Comparison of ENCODE assay signal across 23 mouse cellular contexts in the genomic region with DNA sequence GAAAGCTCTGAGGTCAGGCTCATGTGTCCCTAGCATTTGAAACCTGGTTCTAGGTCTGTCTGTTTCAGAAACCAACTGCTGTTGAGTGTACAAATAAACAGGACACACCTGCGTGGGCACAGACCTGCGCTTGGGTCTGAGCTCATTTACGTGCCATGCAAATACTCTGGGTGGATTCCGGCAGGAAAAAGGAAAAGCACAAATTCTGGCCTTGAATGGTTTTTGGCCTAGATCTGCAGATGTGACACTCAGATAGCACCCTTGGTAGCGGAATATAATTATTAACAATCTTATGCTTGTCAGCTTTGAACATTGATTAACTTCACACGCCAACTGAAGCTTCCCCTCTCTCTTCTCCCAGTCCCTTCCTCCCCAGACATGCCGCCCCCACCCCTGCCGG. TPM values are rescaled to one million over a fixed set of nuclear protein-coding genes. Genes with fewer than 3 reads are reported as not detected.
DNase-seq lines count a peak whose midpoint lies in the region; ATAC-seq and TF ChIP-seq lines count a peak whose summit lies in the region.
"Had no signal": no experiment of that assay in that cellular context is flagged by ENCODE, and none has a peak within 500 bp of the region (broad histone marks: within the 10 kb centered on the region; RNA-seq: fewer than 3 reads in every experiment).

No protein-coding gene starts in this region.

- H3K9me3 ChIP-seq in lung, postnatal 0 days (ENCODE audit: low read length) = no peaks in the 10 kb centered on the region
- no peaks in the 10 kb centered on the region for H3K9me3 ChIP-seq in liver, embryonic 13.5 days (replicated peaks)
- no peaks in the 10 kb centered on the region for H3K9me3 ChIP-seq in hindbrain, postnatal 0 days (ENCODE audit: low read length)
- H3K9me3 ChIP-seq: embryonic facial prominence, embryonic 15.5 days; midbrain, embryonic 10.5 days had no signal

- ATAC-seq in lung, postnatal 0 days = no peak
- no peak for ATAC-seq in liver, embryonic 13.5 days (ENCODE audit: low read depth)
- ATAC-seq in hindbrain, postnatal 0 days = no peak

- no peak for TF ChIP-seq CTCF in lung, postnatal 0 days (IDR thresholded peaks at IDR 0.05)
- TF ChIP-seq CTCF in hindbrain, postnatal 0 days (IDR thresholded peaks at IDR 0.05; ENCODE audit: low read depth) = no peak

- peak overlapping the region; percentile 8; the same call in 1 of the 2 replicates for H3K4me2 ChIP-seq in lung, postnatal 0 days (replicated peaks; ENCODE audit: low read depth, low read length)
- H3K4me2 ChIP-seq in liver, embryonic 13.5 days = peak overlapping the region; percentile 97
- no peak overlapping the region for H3K4me2 ChIP-seq in hindbrain, postnatal 0 days (ENCODE audit: low read depth, low read length)
- H3K4me2 ChIP-seq: embryonic facial prominence, embryonic 15.5 days; heart, embryonic 11.5 days had no signal

- peaks cover 12% of the 10 kb centered on the region; the same call in 1 of the 2 replicates for H3K4me1 ChIP-seq in lung, postnatal 0 days (ENCODE audit: insufficient read depth, low read depth, low read length)
- H3K4me1 ChIP-seq in liver, embryonic 13.5 days (replicated peaks) = peaks cover 77% of the 10 kb centered on the region
- peaks cover 10% of the 10 kb centered on the region; the same call in 1 of the 2 replicates for H3K4me1 ChIP-seq in hindbrain, postnatal 0 days (ENCODE audit: insufficient read depth, low read length)

- H3K27me3 ChIP-seq in lung, postnatal 0 days (replicated peaks; ENCODE audit: insufficient read depth, low read length) = peaks cover 6% of the 10 kb centered on the region; the same call in 1 of the 2 replicates
- peaks cover 12% of the 10 kb centered on the region for H3K27me3 ChIP-seq in liver, embryonic 13.5 days
- H3K27me3 ChIP-seq in hindbrain, postnatal 0 days (ENCODE audit: insufficient read depth, low read length) = no peaks in the 10 kb centered on the region

- no peaks in the 10 kb centered on the region for H3K36me3 ChIP-seq in lung, postnatal 0 days (ENCODE audit: insufficient read depth, low read length)
- peaks cover 33% of the 10 kb centered on the region for H3K36me3 ChIP-seq in liver, embryonic 13.5 days
- no peaks in the 10 kb centered on the region for H3K36me3 ChIP-seq in hindbrain, postnatal 0 days (ENCODE audit: insufficient read depth, low read length)
- H3K36me3 ChIP-seq: embryonic facial prominence, embryonic 15.5 days had no signal

- TF ChIP-seq EP300 in lung, postnatal 0 days (IDR thresholded peaks at IDR 0.05) = no peak

- no peak overlapping the region for H3K27ac ChIP-seq in lung, postnatal 0 days (ENCODE audit: low read length)
- H3K27ac ChIP-seq in liver, embryonic 13.5 days = peak overlapping the region; percentile 98
- no peak overlapping the region for H3K27ac ChIP-seq in hindbrain, postnatal 0 days
- H3K27ac ChIP-seq: embryonic facial prominence, embryonic 15.5 days; gastrocnemius, adult 2 months; macrophage; midbrain, embryonic 10.5 days had no signal

- H3K9ac ChIP-seq in lung, postnatal 0 days (replicated peaks; ENCODE audit: low read depth) = no peak overlapping the region
- peak overlapping the region; percentile 97 for H3K9ac ChIP-seq in liver, embryonic 13.5 days
- H3K9ac ChIP-seq in hindbrain, postnatal 0 days (replicated peaks; ENCODE audit: low read length) = no peak overlapping the region
- H3K9ac ChIP-seq: embryonic facial prominence, embryonic 15.5 days had no signal

- DNase-seq in kidney, adult 18-20 months = peak; percentile 33
- no peak for DNase-seq in kidney, adult 11 months
- peak; percentile 43 for DNase-seq in lung, postnatal 0 days (ENCODE audit: low spot score)
- DNase-seq in lung, postnatal 10 days = no peak
- no peak for DNase-seq in liver, embryonic 13.5 days
- DNase-seq in right cerebral cortex, postnatal 14 days = no peak
- no peak for DNase-seq in hindbrain, postnatal 0 days (ENCODE audit: low spot score)
- no peak for DNase-seq in retina, postnatal 1 day
- DNase-seq: adrenal gland, postnatal 36 days; cerebellum, adult 2 months; cerebellum, postnatal 36 days; gastrocnemius, adult 2 months; heart, postnatal 10 days; layer of hippocampus, postnatal 36 days had no signal

- WGBS in lung, postnatal 0 days = 54% methylated on average over 8 of the region's 8 CpGs
- WGBS in liver, embryonic 13.5 days (ENCODE audit: insufficient replicate concordance) = 75% methylated on average over 8 of the region's 8 CpGs
- 86% methylated on average over 8 of the region's 8 CpGs for WGBS in hindbrain, postnatal 0 days

- H3K4me3 ChIP-seq in lung, postnatal 0 days (ENCODE audit: low read depth, low read length) = no peak overlapping the region
- H3K4me3 ChIP-seq in liver, embryonic 13.5 days (replicated peaks) = peak overlapping the region; percentile 90
- H3K4me3 ChIP-seq in hindbrain, postnatal 0 days (ENCODE audit: low read length) = no peak overlapping the region
- H3K4me3 ChIP-seq: embryonic facial prominence, embryonic 15.5 days; gastrocnemius, adult 2 months; midbrain, embryonic 10.5 days had no signal

RNA-seq across cellular contexts. Expression of a gene that starts 3.5 kb away (rescaled TPM):
- polyA plus RNA-seq in lung, postnatal 0 days (2015; fragmentation: Nextera tagmentation; extraction: Ambion mirVana) = 66.4 and 71.5 TPM in 2 replicates
- 11.4 and 14.8 TPM in 2 replicates for polyA plus RNA-seq in liver, embryonic 13.5 days (2015; fragmentation: Nextera tagmentation; extraction: Ambion mirVana)
- 98.9 and 102 TPM in 2 replicates for total RNA-seq in hindbrain, postnatal 0 days (2014; rRNA removed)
- polyA plus RNA-seq in hindbrain, postnatal 0 days (2015; fragmentation: Nextera tagmentation; extraction: Ambion mirVana) = 26.1 and 27.3 TPM in 2 replicates

RNA-seq across cellular contexts. Expression of a gene that starts 4.4 kb away (rescaled TPM):
- 1.5 and 1.7 TPM in 2 replicates for polyA plus RNA-seq in lung, postnatal 0 days (2015; fragmentation: Nextera tagmentation; extraction: Ambion mirVana)
- polyA plus RNA-seq in liver, embryonic 13.5 days (2015; fragmentation: Nextera tagmentation; extraction: Ambion mirVana) = not detected in 2 replicates
- total RNA-seq in hindbrain, postnatal 0 days (2014; rRNA removed) = 0.90 and 1.5 TPM in 2 replicates
- polyA plus RNA-seq in hindbrain, postnatal 0 days (2015; fragmentation: Nextera tagmentation; extraction: Ambion mirVana) = 1.0 and 1.2 TPM in 2 replicates
- total RNA-seq: gastrocnemius, adult 2 months; granulocyte monocyte progenitor cell, adult 5-6 weeks; heart, postnatal 10 days had no signal
- polyA plus RNA-seq: embryonic facial prominence, embryonic 15.5 days; forebrain, embryonic 11.5 days; hindbrain, embryonic 11.5 days; stomach, embryonic 16.5 days; thymus, postnatal 0 days had no signal

RNA-seq across cellular contexts. Expression of a gene that starts 59.1 kb away (rescaled TPM):
- 99.6 and 109 TPM in 2 replicates for polyA plus RNA-seq in lung, postnatal 0 days (2015; fragmentation: Nextera tagmentation; extraction: Ambion mirVana)
- 151 and 173 TPM in 2 replicates for polyA plus RNA-seq in liver, embryonic 13.5 days (2015; fragmentation: Nextera tagmentation; extraction: Ambion mirVana)
- total RNA-seq in hindbrain, postnatal 0 days (2014; rRNA removed) = 234 and 244 TPM in 2 replicates
- polyA plus RNA-seq in hindbrain, postnatal 0 days (2015; fragmentation: Nextera tagmentation; extraction: Ambion mirVana) = 287 and 295 TPM in 2 replicates

Comparison
In these comparisons a context has a peak if more than half of its experiments do, and no peak if none do; other contexts are left out.
1. DNase-seq: peak in kidney, adult 18-20 months (single experiment) and lung, postnatal 0 days (single experiment); none in kidney, adult 11 months (single experiment), lung, postnatal 10 days (single experiment), liver, embryonic 13.5 days (single experiment), right cerebral cortex, postnatal 14 days (single experiment), hindbrain, postnatal 0 days (single experiment) and retina, postnatal 1 day (single experiment).